Mouse (Mus musculus): Measurements from ENCODE around the gene Ago1. TPM values are rescaled to one million over a fixed set of nuclear protein-coding genes. Genes with fewer than 3 reads are reported as not detected.

Ago1 gene
- polyA plus RNA-seq, 1 experiment: 13.0 TPM

GRCm38 (mm10) chr4:126490726-126491125 is 22.3 kb upstream of the Ago1 start:
- Histone ChIP-seq H3K27me3 (ENCODE audit: control insufficient read depth, insufficient read depth, low read length) (no peaks in the 10 kb centered on the region; the same call in 1 of the 2 replicates), H3K4me3 (ENCODE audit: low read depth, low read length) (no peak overlapping the region), H3K36me3 (ENCODE audit: control insufficient read depth, insufficient read depth, low read length) (0 out of 2 replicates have a peak, but pooled peaks cover 2% of the 10 kb centered on the region), H3K4me1 (ENCODE audit: control insufficient read depth, insufficient read depth, insufficient read length, low read length) (no peaks in the 10 kb centered on the region), H3K27ac (ENCODE audit: insufficient read depth, low read depth, low read length) (no peak overlapping the region)
- WGBS: 85% methylated on average over 12 of the region's 12 CpGs
- TF ChIP-seq CTCF (IDR thresholded peaks at IDR 0.05; ENCODE audit: extremely low read depth, insufficient read length, insufficient replicate concordance, low read depth, low read length) (no peak), POLR2A (IDR thresholded peaks at IDR 0.05; ENCODE audit: low read depth, low read length) (no peak)

GRCm38 (mm10) chr4:126489811-126490210 is 21.4 kb upstream of the Ago1 start:
- no peak overlapping the region for H3K27ac ChIP-seq (ENCODE audit: insufficient read depth, low read depth, low read length)
- no peaks in the 10 kb centered on the region; the same call in 1 of the 2 replicates for H3K27me3 ChIP-seq (ENCODE audit: control insufficient read depth, insufficient read depth, low read length)
- H3K36me3 ChIP-seq (ENCODE audit: control insufficient read depth, insufficient read depth, low read length): 0 out of 2 replicates have a peak, but pooled peaks cover 2% of the 10 kb centered on the region
- no peaks in the 10 kb centered on the region for H3K4me1 ChIP-seq (ENCODE audit: control insufficient read depth, insufficient read depth, insufficient read length, low read length)
- TF ChIP-seq POLR2A (IDR thresholded peaks at IDR 0.05; ENCODE audit: low read depth, low read length): no peak
- H3K4me3 ChIP-seq (ENCODE audit: low read depth, low read length): no peak overlapping the region
- 62% methylated on average over 5 of the region's 5 CpGs for WGBS

GRCm38 (mm10) chr4:126486217-126486616 is 17.8 kb upstream of the Ago1 start:
- H3K4me3 ChIP-seq (ENCODE audit: low read depth, low read length): no peak overlapping the region
- H3K36me3 ChIP-seq (ENCODE audit: control insufficient read depth, insufficient read depth, low read length): no peaks in the 10 kb centered on the region
- no peak overlapping the region for H3K27ac ChIP-seq (ENCODE audit: insufficient read depth, low read depth, low read length)
- 61% methylated on average over 1 of the region's 1 CpGs for WGBS
- H3K4me1 ChIP-seq (ENCODE audit: control insufficient read depth, insufficient read depth, insufficient read length, low read length): no peaks in the 10 kb centered on the region
- H3K27me3 ChIP-seq (ENCODE audit: control insufficient read depth, insufficient read depth, low read length): no peaks in the 10 kb centered on the region; the same call in 1 of the 2 replicates
- no peak for TF ChIP-seq CTCF (IDR thresholded peaks at IDR 0.05; ENCODE audit: extremely low read depth, insufficient read length, insufficient replicate concordance, low read depth, low read length)
- no peak for TF ChIP-seq POLR2A (IDR thresholded peaks at IDR 0.05; ENCODE audit: low read depth, low read length)

GRCm38 (mm10) chr4:126485065-126485464 is 16.7 kb upstream of the Ago1 start:
- peaks cover 2% of the 10 kb centered on the region; the same call in 1 of the 2 replicates for H3K4me1 ChIP-seq (ENCODE audit: control insufficient read depth, insufficient read depth, insufficient read length, low read length)
- H3K36me3 ChIP-seq (ENCODE audit: control insufficient read depth, insufficient read depth, low read length): no peaks in the 10 kb centered on the region
- WGBS: 67% methylated on average over 2 of the region's 2 CpGs
- H3K4me3 ChIP-seq (ENCODE audit: low read depth, low read length): no peak overlapping the region
- no peaks in the 10 kb centered on the region; the same call in 1 of the 2 replicates for H3K27me3 ChIP-seq (ENCODE audit: control insufficient read depth, insufficient read depth, low read length)
- no peak overlapping the region for H3K27ac ChIP-seq (ENCODE audit: insufficient read depth, low read depth, low read length)
- TF ChIP-seq CTCF (IDR thresholded peaks at IDR 0.05; ENCODE audit: extremely low read depth, insufficient read length, insufficient replicate concordance, low read depth, low read length): no peak
- TF ChIP-seq POLR2A (IDR thresholded peaks at IDR 0.05; ENCODE audit: low read depth, low read length): no peak

- no peak for TF ChIP-seq CTCF (IDR thresholded peaks at IDR 0.05; ENCODE audit: extremely low read depth, insufficient read length, insufficient replicate concordance, low read depth, low read length)
- TF ChIP-seq POLR2A (IDR thresholded peaks at IDR 0.05; ENCODE audit: low read depth, low read length): no peak
- WGBS: 55% methylated on average over 3 of the region's 3 CpGs
- H3K27ac ChIP-seq (ENCODE audit: insufficient read depth, low read depth, low read length): no peak overlapping the region
- no peaks in the 10 kb centered on the region; the same call in 1 of the 2 replicates for H3K27me3 ChIP-seq (ENCODE audit: control insufficient read depth, insufficient read depth, low read length)
- H3K36me3 ChIP-seq (ENCODE audit: control insufficient read depth, insufficient read depth, low read length): no peaks in the 10 kb centered on the region
- peaks cover 5% of the 10 kb centered on the region; the same call in 1 of the 2 replicates for H3K4me1 ChIP-seq (ENCODE audit: control insufficient read depth, insufficient read depth, insufficient read length, low read length)
- H3K4me3 ChIP-seq (ENCODE audit: low read depth, low read length): no peak overlapping the region
Measured at GRCm38 (mm10) chr4:126483874-126484273, 15.5 kb upstream of the Ago1 start.

- no peak overlapping the region for H3K27ac ChIP-seq (ENCODE audit: insufficient read depth, low read depth, low read length)
- no peaks in the 10 kb centered on the region for H3K27me3 ChIP-seq (ENCODE audit: control insufficient read depth, insufficient read depth, low read length)
- peaks cover 5% of the 10 kb centered on the region; the same call in 1 of the 2 replicates for H3K4me1 ChIP-seq (ENCODE audit: control insufficient read depth, insufficient read depth, insufficient read length, low read length)
- TF ChIP-seq CTCF (IDR thresholded peaks at IDR 0.05; ENCODE audit: extremely low read depth, insufficient read length, insufficient replicate concordance, low read depth, low read length): no peak
- TF ChIP-seq POLR2A (IDR thresholded peaks at IDR 0.05; ENCODE audit: low read depth, low read length): no peak
- no peak overlapping the region for H3K4me3 ChIP-seq (ENCODE audit: low read depth, low read length)
- H3K36me3 ChIP-seq (ENCODE audit: control insufficient read depth, insufficient read depth, low read length): no peaks in the 10 kb centered on the region
- 75% methylated on average over 12 of the region's 12 CpGs for WGBS
Measured at GRCm38 (mm10) chr4:126482951-126483350, 14.6 kb upstream of the Ago1 start.

GRCm38 (mm10) chr4:126481461-126481860 is 13.1 kb upstream of the Ago1 start:
- TF ChIP-seq POLR2A (IDR thresholded peaks at IDR 0.05; ENCODE audit: low read depth, low read length) (no peak), CTCF (IDR thresholded peaks at IDR 0.05; ENCODE audit: extremely low read depth, insufficient read length, insufficient replicate concordance, low read depth, low read length) (no peak)
- 90% methylated on average over 5 of the region's 5 CpGs for WGBS
- no peaks in the 10 kb centered on the region for H3K36me3 ChIP-seq (ENCODE audit: control insufficient read depth, insufficient read depth, low read length)
- H3K4me1 ChIP-seq (ENCODE audit: control insufficient read depth, insufficient read depth, insufficient read length, low read length): peaks cover 5% of the 10 kb centered on the region; the same call in 1 of the 2 replicates
- no peaks in the 10 kb centered on the region for H3K27me3 ChIP-seq (ENCODE audit: control insufficient read depth, insufficient read depth, low read length)
- H3K27ac ChIP-seq (ENCODE audit: insufficient read depth, low read depth, low read length): no peak overlapping the region
- H3K4me3 ChIP-seq (ENCODE audit: low read depth, low read length): no peak overlapping the region

All from small intestine, adult 2 months (tissue).